Mouse (Mus musculus): ENCODE measurements around the gene Sap30bp.

DNA sequence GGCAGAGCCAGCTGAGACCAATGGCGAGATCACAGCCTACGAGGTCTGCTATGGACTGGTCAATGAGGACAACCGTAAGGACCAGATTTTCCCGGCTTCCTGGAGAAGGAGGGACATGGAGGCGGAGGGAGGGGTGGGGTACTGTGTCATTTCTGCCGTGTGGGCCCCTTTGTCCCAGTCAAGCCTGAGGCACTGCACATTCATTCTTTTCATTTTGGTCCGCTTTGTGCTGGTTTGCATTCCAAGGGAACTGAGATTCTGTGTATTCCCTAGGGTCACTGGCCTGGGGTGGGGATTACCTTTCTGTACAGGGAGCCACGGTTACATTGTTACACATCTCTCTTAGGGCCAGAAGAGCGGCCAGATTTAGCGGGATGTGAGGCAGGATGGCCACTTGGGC is 67.5 kb downstream of the Sap30bp start:
- TF ChIP-seq TAL1 (IDR thresholded peaks at IDR 0.05; ENCODE audit: low read length) (no peak), GATA1 (IDR thresholded peaks at IDR 0.05; ENCODE audit: low read length) (no peak)
